Mouse (Mus musculus): ENCODE measurements around the gene Ube2f.

Gene Ube2f

GRCm38 (mm10) chr1:91297799-91298744, 48.0 kb downstream of the Ube2f start, which contains the start of gene Scly:
TSS of gene Scly (plus strand) at chr1:91298338.
- peak; percentile 94 for DNase-seq (ENCODE audit: low spot score)

GRCm38 (mm10) chr1:91299026-91299706, 49.1 kb downstream of the Ube2f start:
- DNase-seq (ENCODE audit: low spot score): peak; percentile 30

- no peak for DNase-seq (ENCODE audit: low spot score)
Observed at GRCm38 (mm10) chr1:91299707-91300426, 49.8 kb downstream of the Ube2f start.

- no peak for DNase-seq (ENCODE audit: low spot score)
Observed at GRCm38 (mm10) chr1:91301206-91301920, 51.3 kb downstream of the Ube2f start.

- DNase-seq (ENCODE audit: low spot score): no peak
Observed at GRCm38 (mm10) chr1:91302021-91302420, 51.9 kb downstream of the Ube2f start.

GRCm38 (mm10) chr1:91304621-91305020, 54.5 kb downstream of the Ube2f start:
- no peak for DNase-seq (ENCODE audit: low spot score)

- DNase-seq (ENCODE audit: low spot score): no peak
Observed at GRCm38 (mm10) chr1:91309366-91310085, 59.4 kb downstream of the Ube2f start.

- DNase-seq (ENCODE audit: low spot score): no peak
Observed at GRCm38 (mm10) chr1:91312273-91312672, 62.2 kb downstream of the Ube2f start.

GRCm38 (mm10) chr1:91313251-91313650, 63.1 kb downstream of the Ube2f start:
- DNase-seq (ENCODE audit: low spot score): no peak

- DNase-seq (ENCODE audit: low spot score): no peak
Observed at GRCm38 (mm10) chr1:91317656-91318055, 67.6 kb downstream of the Ube2f start.

GRCm38 (mm10) chr1:91321760-91322438, 71.8 kb downstream of the Ube2f start, which contains the start of gene Espnl:
TSS of gene Espnl (plus strand) at chr1:91322075.
- no peak for DNase-seq (ENCODE audit: low spot score)

- DNase-seq (ENCODE audit: low spot score): no peak
Observed at GRCm38 (mm10) chr1:91324646-91325045, 74.5 kb downstream of the Ube2f start.

GRCm38 (mm10) chr1:91325488-91326042, 75.5 kb downstream of the Ube2f start:
- DNase-seq (ENCODE audit: low spot score): no peak

- no peak for DNase-seq (ENCODE audit: low spot score)
Observed at GRCm38 (mm10) chr1:91332102-91332501, 82.0 kb downstream of the Ube2f start.

GRCm38 (mm10) chr1:91333582-91333981, 83.5 kb downstream of the Ube2f start:
- DNase-seq (ENCODE audit: low spot score): no peak

GRCm38 (mm10) chr1:91337355-91337754, 87.3 kb downstream of the Ube2f start:
- no peak for DNase-seq (ENCODE audit: low spot score)

All from spleen, adult 12 weeks (tissue).